Mouse (Mus musculus): ENCODE data around the gene Prpf40b. TPM values are rescaled to one million over a fixed set of nuclear protein-coding genes. Genes with fewer than 3 reads are reported as not detected.

Prpf40b gene
- polyA plus RNA-seq, 1 experiment from 2014 or later: 55.3 TPM

GRCm38 (mm10) chr15:99259167-99259729 lies 35.6 kb upstream of the Prpf40b start:
- Histone ChIP-seq H3K4me2 (peak overlapping the region; percentile 51), H3K27me3 (no peaks in the 10 kb centered on the region), H3K4me3 (peak overlapping the region; percentile 26), H3K4me1 (peaks cover 12% of the 10 kb centered on the region), H3K36me3 (no peaks in the 10 kb centered on the region), H3K9ac (0 out of 2 replicates have a peak overlapping the region, but pooled peaks have one; percentile 11), H3K27ac (peak overlapping the region; percentile 88), H3K9me3 (no peaks in the 10 kb centered on the region)
- ATAC-seq (ENCODE audit: borderline replicate concordance, extremely low read depth, low FRiP score, low TSS enrichment): peak; percentile 88
- 40% methylated on average over 8 of the region's 8 CpGs for WGBS

- Histone ChIP-seq H3K9ac (0 out of 2 replicates have a peak overlapping the region, but pooled peaks have one; percentile 11), H3K27ac (peak overlapping the region; percentile 88), H3K4me3 (peak overlapping the region; percentile 26), H3K9me3 (no peaks in the 10 kb centered on the region), H3K27me3 (no peaks in the 10 kb centered on the region), H3K36me3 (no peaks in the 10 kb centered on the region), H3K4me1 (peaks cover 12% of the 10 kb centered on the region), H3K4me2 (peak overlapping the region; percentile 51)
- 2% methylated on average over 7 of the region's 10 CpGs for WGBS
- peak; percentile 82 for ATAC-seq (ENCODE audit: borderline replicate concordance, extremely low read depth, low FRiP score, low TSS enrichment)
Measured at GRCm38 (mm10) chr15:99259730-99260252, 35.1 kb upstream of the Prpf40b start.

GRCm38 (mm10) chr15:99262702-99263101 lies 32.2 kb upstream of the Prpf40b start:
- 54% methylated on average over 10 of the region's 10 CpGs for WGBS
- H3K4me1 ChIP-seq: peaks cover 12% of the 10 kb centered on the region
- H3K27ac ChIP-seq: no peak overlapping the region
- no peaks in the 10 kb centered on the region for H3K27me3 ChIP-seq
- no peak overlapping the region for H3K4me3 ChIP-seq
- H3K9ac ChIP-seq: no peak overlapping the region
- no peak for ATAC-seq (ENCODE audit: borderline replicate concordance, extremely low read depth, low FRiP score, low TSS enrichment)
- no peaks in the 10 kb centered on the region for H3K9me3 ChIP-seq
- H3K36me3 ChIP-seq: no peaks in the 10 kb centered on the region
- H3K4me2 ChIP-seq: no peak overlapping the region

- WGBS: 78% methylated on average over 2 of the region's 2 CpGs
- Histone ChIP-seq H3K9me3 (no peaks in the 10 kb centered on the region), H3K9ac (no peak overlapping the region), H3K27me3 (no peaks in the 10 kb centered on the region), H3K4me1 (peaks cover 8% of the 10 kb centered on the region), H3K36me3 (no peaks in the 10 kb centered on the region), H3K4me3 (no peak overlapping the region), H3K27ac (no peak overlapping the region), H3K4me2 (no peak overlapping the region)
- ATAC-seq (ENCODE audit: borderline replicate concordance, extremely low read depth, low FRiP score, low TSS enrichment): no peak
Measured at GRCm38 (mm10) chr15:99264363-99264762, 30.5 kb upstream of the Prpf40b start.

- ATAC-seq (ENCODE audit: borderline replicate concordance, extremely low read depth, low FRiP score, low TSS enrichment): 0 out of 2 replicates have a peak, but pooled peaks have one; percentile 37
- 15% methylated on average over 4 of the region's 4 CpGs for WGBS
- H3K9ac ChIP-seq: no peak overlapping the region
- H3K9me3 ChIP-seq: no peaks in the 10 kb centered on the region
- no peak overlapping the region for H3K4me3 ChIP-seq
- no peak overlapping the region for H3K27ac ChIP-seq
- H3K27me3 ChIP-seq: no peaks in the 10 kb centered on the region
- no peaks in the 10 kb centered on the region for H3K4me1 ChIP-seq
- no peak overlapping the region for H3K4me2 ChIP-seq
- H3K36me3 ChIP-seq: no peaks in the 10 kb centered on the region
Measured at GRCm38 (mm10) chr15:99265679-99266078, 29.2 kb upstream of the Prpf40b start.

- WGBS: 78% methylated on average over 8 of the region's 8 CpGs
Measured at GRCm38 (mm10) chr15:99276095-99276494, 18.8 kb upstream of the Prpf40b start.

GRCm38 (mm10) chr15:99278271-99278670 lies 16.6 kb upstream of the Prpf40b start:
- no peak overlapping the region for H3K4me2 ChIP-seq
- no peaks in the 10 kb centered on the region for H3K27me3 ChIP-seq
- no peak overlapping the region for H3K4me3 ChIP-seq
- no peaks in the 10 kb centered on the region for H3K9me3 ChIP-seq
- no peak for ATAC-seq (ENCODE audit: borderline replicate concordance, extremely low read depth, low FRiP score, low TSS enrichment)
- H3K27ac ChIP-seq: no peak overlapping the region
- no peak overlapping the region for H3K9ac ChIP-seq
- no peaks in the 10 kb centered on the region for H3K36me3 ChIP-seq
- WGBS: 68% methylated on average over 7 of the region's 7 CpGs
- H3K4me1 ChIP-seq: no peaks in the 10 kb centered on the region

More at GRCm38 (mm10) chr15:99276095-99276494, 18.8 kb upstream of the Prpf40b start:
- Histone ChIP-seq H3K9me3 (no peaks in the 10 kb centered on the region), H3K27me3 (no peaks in the 10 kb centered on the region), H3K4me1 (no peaks in the 10 kb centered on the region), H3K36me3 (no peaks in the 10 kb centered on the region), H3K4me3 (no peak overlapping the region), H3K4me2 (no peak overlapping the region), H3K27ac (no peak overlapping the region), H3K9ac (no peak overlapping the region)
- ATAC-seq (ENCODE audit: borderline replicate concordance, extremely low read depth, low FRiP score, low TSS enrichment): no peak

- Histone ChIP-seq H3K9ac (no peak overlapping the region), H3K4me3 (no peak overlapping the region), H3K4me1 (no peaks in the 10 kb centered on the region), H3K36me3 (no peaks in the 10 kb centered on the region), H3K27me3 (no peaks in the 10 kb centered on the region), H3K9me3 (no peaks in the 10 kb centered on the region), H3K4me2 (no peak overlapping the region), H3K27ac (no peak overlapping the region)
- no peak for ATAC-seq (ENCODE audit: borderline replicate concordance, extremely low read depth, low FRiP score, low TSS enrichment)
- 61% methylated on average over 10 of the region's 10 CpGs for WGBS
Measured at GRCm38 (mm10) chr15:99283456-99283855, 11.4 kb upstream of the Prpf40b start.

- H3K27ac ChIP-seq: no peak overlapping the region
- no peaks in the 10 kb centered on the region for H3K4me1 ChIP-seq
- 28% methylated on average over 14 of the region's 14 CpGs for WGBS
- H3K9me3 ChIP-seq: no peaks in the 10 kb centered on the region
- H3K4me3 ChIP-seq: no peak overlapping the region
- no peak overlapping the region for H3K9ac ChIP-seq
- H3K4me2 ChIP-seq: no peak overlapping the region
- no peaks in the 10 kb centered on the region for H3K36me3 ChIP-seq
- peak; percentile 57; the same call in 1 of the 2 replicates for ATAC-seq (ENCODE audit: borderline replicate concordance, extremely low read depth, low FRiP score, low TSS enrichment)
- H3K27me3 ChIP-seq: no peaks in the 10 kb centered on the region
Measured at GRCm38 (mm10) chr15:99284527-99285188, 10.2 kb upstream of the Prpf40b start.

- no peak overlapping the region for H3K4me3 ChIP-seq
- ATAC-seq (ENCODE audit: borderline replicate concordance, extremely low read depth, low FRiP score, low TSS enrichment): no peak
- no peak overlapping the region for H3K27ac ChIP-seq
- H3K9me3 ChIP-seq: no peaks in the 10 kb centered on the region
- H3K27me3 ChIP-seq: no peaks in the 10 kb centered on the region
- 41% methylated on average over 8 of the region's 8 CpGs for WGBS
- no peak overlapping the region for H3K4me2 ChIP-seq
- no peaks in the 10 kb centered on the region for H3K4me1 ChIP-seq
- H3K36me3 ChIP-seq: no peaks in the 10 kb centered on the region
- no peak overlapping the region for H3K9ac ChIP-seq
Measured at GRCm38 (mm10) chr15:99285189-99285535, 9.7 kb upstream of the Prpf40b start.

- Histone ChIP-seq H3K27me3 (no peaks in the 10 kb centered on the region), H3K36me3 (no peaks in the 10 kb centered on the region), H3K4me2 (no peak overlapping the region), H3K27ac (no peak overlapping the region), H3K4me1 (peaks cover 6% of the 10 kb centered on the region), H3K9me3 (no peaks in the 10 kb centered on the region), H3K4me3 (no peak overlapping the region), H3K9ac (no peak overlapping the region)
- 74% methylated on average over 11 of the region's 11 CpGs for WGBS
- ATAC-seq (ENCODE audit: borderline replicate concordance, extremely low read depth, low FRiP score, low TSS enrichment): no peak
Measured at GRCm38 (mm10) chr15:99290586-99290985, 4.3 kb upstream of the Prpf40b start.

- Histone ChIP-seq H3K4me3 (peak overlapping the region; percentile 76), H3K4me1 (peaks cover 10% of the 10 kb centered on the region), H3K36me3 (no peaks in the 10 kb centered on the region), H3K27ac (0 out of 2 replicates have a peak overlapping the region, but pooled peaks have one; percentile 91), H3K9ac (peak overlapping the region; percentile 66), H3K27me3 (no peaks in the 10 kb centered on the region), H3K9me3 (no peaks in the 10 kb centered on the region), H3K4me2 (peak overlapping the region; percentile 76)
- no peak for ATAC-seq (ENCODE audit: borderline replicate concordance, extremely low read depth, low FRiP score, low TSS enrichment)
- WGBS: 14% methylated on average over 16 of the region's 16 CpGs
Measured at GRCm38 (mm10) chr15:99294287-99294686, 600 bp upstream of the Prpf40b start.
